Mouse (Mus musculus): Measurements from ENCODE around the gene Myh14.

- no peak for TF ChIP-seq FLI1 (IDR thresholded peaks at IDR 0.05; ENCODE audit: low read length)
- no peak for TF ChIP-seq GATA1 (IDR thresholded peaks at IDR 0.05; ENCODE audit: borderline replicate concordance, low read length)
Observed at GRCm38 (mm10) chr7:44572956-44573484, 97.6 kb downstream of the Myh14 start.

Data from megakaryocyte, embryonic 14.5 days (primary cell).